Mouse (Mus musculus) heart, embryonic 13.5 days (tissue): ENCODE measurements around the gene Prkd1. TPM values are rescaled to one million over a fixed set of nuclear protein-coding genes. Genes with fewer than 3 reads are reported as not detected.

Experiments used
- ATAC-seq: fragments of 200-750 bp; cut with Nextera tagmentation; 2 replicates; pipeline ENCODE4 v1.8.0; 2017; ENCODE audit warnings: moderate TSS enrichment; ENCODE audit not compliant: insufficient number of reproducible peaks, low FRiP score, low TSS enrichment; ENCODE audit errors: extremely low read depth
- H3K27ac ChIP-seq: fragments of 300-500 bp; sonication (generic); replicated peaks from 2 replicates; pipeline ENCODE4 v1.5.1; 2015; ENCODE audit warnings: moderate library complexity, mild to moderate bottlenecking, inconsistent platforms
- H3K27me3 ChIP-seq: fragments of 300-500 bp; sonication (generic); replicated peaks from 2 replicates; pipeline ENCODE4 v1.6.1; 2015; ENCODE audit warnings: mild to moderate bottlenecking, inconsistent platforms
- H3K36me3 ChIP-seq: fragments of 300-500 bp; sonication (generic); 2 replicates; pipeline ENCODE4 v1.6.1; 2015; ENCODE audit warnings: mild to moderate bottlenecking, inconsistent platforms
- H3K4me1 ChIP-seq: fragments of 300-500 bp; sonication (generic); 2 replicates; pipeline ENCODE4 v1.6.1; 2015; ENCODE audit warnings: inconsistent platforms
- H3K4me2 ChIP-seq: fragments of 300-500 bp; sonication (generic); 2 replicates; pipeline ENCODE4 v1.6.1; 2015; ENCODE audit warnings: inconsistent platforms, mild to moderate bottlenecking, moderate library complexity
- H3K4me3 ChIP-seq: fragments of 300-500 bp; sonication (generic); 2 replicates; pipeline ENCODE4 v1.5.1; 2015; ENCODE audit warnings: moderate library complexity, mild to moderate bottlenecking, inconsistent platforms
- H3K9ac ChIP-seq: fragments of 300-500 bp; sonication (generic); 2 replicates; pipeline ENCODE4 v1.6.1; 2015; ENCODE audit warnings: inconsistent platforms, mild to moderate bottlenecking, moderate library complexity
- H3K9me3 ChIP-seq: fragments of 300-500 bp; sonication (generic); 2 replicates; pipeline ENCODE4 v1.6.1; 2016; ENCODE audit warnings: inconsistent platforms
- WGBS: fragments of 180-500 bp; shearing (Covaris S2); methylation state at CpG from one replicate; pipeline ENCODE4 v1.1.7; 2015; ENCODE audit warnings: mixed read lengths; 5-methylcytosine and 5-hydroxymethylcytosine counted together
- polyA plus RNA-seq: library from polyadenylated mRNA; unstranded; fragments of >200 nt; fragmentation: Nextera tagmentation; extraction: Ambion mirVana; gene quantifications from 2 replicates; pipeline ENCODE4 v1.2.1, GENCODE M21; 2015

Prkd1 gene
- polyA plus RNA-seq, 1 experiment from 2014 or later, result 4.3 TPM

GRCm38 (mm10) chr12:50606703-50607500 lies 42.0 kb downstream of the Prkd1 start:
- H3K4me1 ChIP-seq, result peaks cover 21% of the 10 kb centered on the region
- no peak overlapping the region for H3K27ac ChIP-seq
- WGBS, result 57% methylated on average over 4 of the region's 4 CpGs
- H3K27me3 ChIP-seq, result no peaks in the 10 kb centered on the region
- no peaks in the 10 kb centered on the region for H3K9me3 ChIP-seq
- H3K9ac ChIP-seq, result no peak overlapping the region
- H3K36me3 ChIP-seq, result no peaks in the 10 kb centered on the region
- no peak overlapping the region for H3K4me2 ChIP-seq
- no peak for ATAC-seq
- H3K4me3 ChIP-seq, result no peak overlapping the region

- WGBS, result 72% methylated on average over 1 of the region's 1 CpGs
- Histone ChIP-seq H3K4me3 (no peak overlapping the region), H3K9me3 (no peaks in the 10 kb centered on the region), H3K4me2 (no peak overlapping the region), H3K36me3 (no peaks in the 10 kb centered on the region), H3K27ac (no peak overlapping the region), H3K27me3 (no peaks in the 10 kb centered on the region), H3K4me1 (peaks cover 41% of the 10 kb centered on the region), H3K9ac (no peak overlapping the region)
- no peak for ATAC-seq
Observed at GRCm38 (mm10) chr12:50599370-50599769, 49.5 kb downstream of the Prkd1 start.

- H3K4me2 ChIP-seq, result no peak overlapping the region
- H3K4me1 ChIP-seq, result peaks cover 49% of the 10 kb centered on the region
- peak overlapping the region; percentile 44; the same call in 1 of the 2 replicates for H3K9ac ChIP-seq
- 43% methylated on average over 9 of the region's 9 CpGs for WGBS
- H3K27me3 ChIP-seq, result no peaks in the 10 kb centered on the region
- ATAC-seq, result no peak
- no peaks in the 10 kb centered on the region for H3K36me3 ChIP-seq
- no peak overlapping the region for H3K27ac ChIP-seq
- no peaks in the 10 kb centered on the region for H3K9me3 ChIP-seq
- H3K4me3 ChIP-seq, result no peak overlapping the region
Observed at GRCm38 (mm10) chr12:50598053-50598988, 50.6 kb downstream of the Prkd1 start.

GRCm38 (mm10) chr12:50597467-50597866 lies 51.4 kb downstream of the Prkd1 start:
- Histone ChIP-seq H3K36me3 (no peaks in the 10 kb centered on the region), H3K27me3 (no peaks in the 10 kb centered on the region), H3K4me1 (peaks cover 49% of the 10 kb centered on the region), H3K27ac (no peak overlapping the region), H3K4me2 (no peak overlapping the region), H3K4me3 (no peak overlapping the region), H3K9ac (no peak overlapping the region), H3K9me3 (no peaks in the 10 kb centered on the region)
- WGBS, result 83% methylated on average over 4 of the region's 4 CpGs
- no peak for ATAC-seq

- H3K4me1 ChIP-seq, result peaks cover 49% of the 10 kb centered on the region
- ATAC-seq, result no peak
- H3K27me3 ChIP-seq, result no peaks in the 10 kb centered on the region
- H3K4me3 ChIP-seq, result no peak overlapping the region
- H3K9me3 ChIP-seq, result no peaks in the 10 kb centered on the region
- no peak overlapping the region for H3K4me2 ChIP-seq
- no peak overlapping the region for H3K9ac ChIP-seq
- H3K36me3 ChIP-seq, result no peaks in the 10 kb centered on the region
- no peak overlapping the region for H3K27ac ChIP-seq
- WGBS, result 58% methylated on average over 5 of the region's 5 CpGs
Observed at GRCm38 (mm10) chr12:50595777-50596176, 53.1 kb downstream of the Prkd1 start.

GRCm38 (mm10) chr12:50594506-50594905 lies 54.4 kb downstream of the Prkd1 start:
- Histone ChIP-seq H3K9ac (no peak overlapping the region), H3K4me2 (no peak overlapping the region), H3K27ac (peak overlapping the region; percentile 36; the same call in 1 of the 2 replicates), H3K4me1 (peaks cover 45% of the 10 kb centered on the region), H3K27me3 (no peaks in the 10 kb centered on the region), H3K9me3 (no peaks in the 10 kb centered on the region), H3K36me3 (no peaks in the 10 kb centered on the region), H3K4me3 (no peak overlapping the region)
- ATAC-seq, result no peak
- WGBS, result 31% methylated on average over 6 of the region's 6 CpGs

- Histone ChIP-seq H3K36me3 (no peaks in the 10 kb centered on the region), H3K9me3 (no peaks in the 10 kb centered on the region), H3K27ac (no peak overlapping the region), H3K4me2 (no peak overlapping the region), H3K9ac (no peak overlapping the region), H3K4me1 (peaks cover 37% of the 10 kb centered on the region), H3K27me3 (no peaks in the 10 kb centered on the region), H3K4me3 (no peak overlapping the region)
- 51% methylated on average over 2 of the region's 2 CpGs for WGBS
- ATAC-seq, result no peak
Observed at GRCm38 (mm10) chr12:50593481-50593880, 55.4 kb downstream of the Prkd1 start.

GRCm38 (mm10) chr12:50588137-50588761 lies 60.6 kb downstream of the Prkd1 start:
- no peak for ATAC-seq
- H3K9me3 ChIP-seq, result no peaks in the 10 kb centered on the region
- H3K27ac ChIP-seq, result no peak overlapping the region
- no peak overlapping the region for H3K9ac ChIP-seq
- H3K27me3 ChIP-seq, result no peaks in the 10 kb centered on the region
- no peaks in the 10 kb centered on the region for H3K36me3 ChIP-seq
- peaks cover 7% of the 10 kb centered on the region for H3K4me1 ChIP-seq
- 50% methylated on average over 6 of the region's 6 CpGs for WGBS
- no peak overlapping the region for H3K4me2 ChIP-seq
- H3K4me3 ChIP-seq, result no peak overlapping the region

- WGBS, result 52% methylated on average over 1 of the region's 1 CpGs
- Histone ChIP-seq H3K27ac (no peak overlapping the region), H3K4me3 (no peak overlapping the region), H3K9ac (no peak overlapping the region), H3K9me3 (no peaks in the 10 kb centered on the region), H3K27me3 (no peaks in the 10 kb centered on the region), H3K4me1 (0 out of 2 replicates have a peak, but pooled peaks cover 4% of the 10 kb centered on the region), H3K36me3 (no peaks in the 10 kb centered on the region), H3K4me2 (no peak overlapping the region)
- no peak for ATAC-seq
Observed at GRCm38 (mm10) chr12:50565198-50565597, 83.7 kb downstream of the Prkd1 start.

- H3K4me3 ChIP-seq, result no peak overlapping the region
- H3K4me1 ChIP-seq, result peaks cover 9% of the 10 kb centered on the region
- 81% methylated on average over 1 of the region's 1 CpGs for WGBS
- H3K36me3 ChIP-seq, result no peaks in the 10 kb centered on the region
- H3K27ac ChIP-seq, result no peak overlapping the region
- H3K27me3 ChIP-seq, result no peaks in the 10 kb centered on the region
- H3K4me2 ChIP-seq, result no peak overlapping the region
- no peak overlapping the region for H3K9ac ChIP-seq
- no peak for ATAC-seq
- H3K9me3 ChIP-seq, result no peaks in the 10 kb centered on the region
Observed at GRCm38 (mm10) chr12:50560536-50560935, 88.4 kb downstream of the Prkd1 start.

GRCm38 (mm10) chr12:50558231-50558630 lies 90.7 kb downstream of the Prkd1 start:
- ATAC-seq, result no peak
- 42% methylated on average over 4 of the region's 4 CpGs for WGBS
- no peaks in the 10 kb centered on the region for H3K36me3 ChIP-seq

More at GRCm38 (mm10) chr12:50558231-50558630, 90.7 kb downstream of the Prkd1 start:
- no peak overlapping the region for H3K27ac ChIP-seq
- H3K9me3 ChIP-seq, result no peaks in the 10 kb centered on the region
- H3K4me1 ChIP-seq, result peaks cover 5% of the 10 kb centered on the region
- no peak overlapping the region for H3K9ac ChIP-seq
- no peak overlapping the region for H3K4me3 ChIP-seq
- no peaks in the 10 kb centered on the region for H3K27me3 ChIP-seq
- H3K4me2 ChIP-seq, result no peak overlapping the region
